ENCODE assay signal across 19 mouse cellular contexts in genomic region chr2:154187468-154187867, GRCm38 (mm10). TPM values are rescaled to one million over a fixed set of nuclear protein-coding genes. Genes with fewer than 3 reads are reported as not detected.
DNase-seq lines count a peak whose midpoint lies in the region; TF ChIP-seq lines count a peak whose summit lies in the region.
"Had no signal": no experiment of that assay in that cellular context is flagged by ENCODE, and none has a peak within 500 bp of the region (broad histone marks: within the 10 kb centered on the region; RNA-seq: fewer than 3 reads in every experiment).

No protein-coding gene starts in this region.

- no peaks in the 10 kb centered on the region for H3K79me2 ChIP-seq in CH12.LX (replicated peaks; ENCODE audit: control insufficient read depth, extremely low read depth, insufficient read depth, poor library complexity, severe bottlenecking)

- no peak for TF ChIP-seq EP300 in CH12.LX (IDR thresholded peaks at IDR 0.05; ENCODE audit: low read length)

- TF ChIP-seq RAD21 in CH12.LX (IDR thresholded peaks at IDR 0.05; ENCODE audit: low read depth, low read length), result no peak; the same call in 1 of the 2 replicates

- peaks cover 79% of the 10 kb centered on the region for H3K27me3 ChIP-seq in CH12.LX (replicated peaks)
- H3K27me3 ChIP-seq: hindbrain, embryonic 12.5 days; limb, embryonic 12.5 days; neural tube, embryonic 13.5 days; stomach, embryonic 15.5 days had no signal

- intact Hi-C loops in left cerebral cortex, adult 2 months (cut with DNase I), result no loop called here

- H3K4me3 ChIP-seq in left cerebral cortex, adult 2 months, result no peak overlapping the region
- no peak overlapping the region for H3K4me3 ChIP-seq in CH12.LX (replicated peaks in 1 of 3; ENCODE audit: low read depth in 2 of 3, low read length in 2 of 3, poor library complexity in 1 of 3)
- H3K4me3 ChIP-seq: hindbrain, embryonic 12.5 days; limb, embryonic 12.5 days; neural tube, embryonic 13.5 days; stomach, embryonic 15.5 days had no signal

- no peaks in the 10 kb centered on the region for H3K9me3 ChIP-seq in CH12.LX (replicated peaks; ENCODE audit: low read length)
- H3K9me3 ChIP-seq: hindbrain, embryonic 12.5 days; limb, embryonic 12.5 days; neural tube, embryonic 13.5 days; stomach, embryonic 15.5 days had no signal

- dilution Hi-C loops in CH12.LX (cut with MboI; ENCODE audit: extremely low pct_ligation_motif_present, extremely low pct_unique_long_range_greater_than_20kb, low sequenced_read_pairs), result no loop called here

- no peaks in the 10 kb centered on the region for H3K36me3 ChIP-seq in CH12.LX (replicated peaks in 1 of 2; ENCODE audit: control insufficient read depth in 1 of 2, insufficient read depth in 1 of 2, low read length in 1 of 2)
- H3K36me3 ChIP-seq: hindbrain, embryonic 12.5 days; limb, embryonic 12.5 days; neural tube, embryonic 13.5 days; stomach, embryonic 15.5 days had no signal

- in situ Hi-C loops in CH12.LX (cut with MboI; ENCODE audit: low pct_ligation_motif_present, low pct_unique_long_range_greater_than_20kb, low sequenced_read_pairs), result no loop called here

- TF ChIP-seq CTCF in left cerebral cortex, adult 2 months (IDR thresholded peaks at IDR 0.05), result peak; percentile 40
- TF ChIP-seq CTCF in CH12.LX (conservative IDR thresholded peaks at IDR 0.05 in 1 of 2, IDR thresholded peaks at IDR 0.05 in 1 of 2; ENCODE audit: low read depth in 2 of 2, low read length in 2 of 2), result peak; percentile 22 to 51; a peak in 2 of 4 replicates

- no peak overlapping the region for H3K4me2 ChIP-seq in CH12.LX (ENCODE audit: insufficient read depth, low read depth, poor library complexity, severe bottlenecking)
- H3K4me2 ChIP-seq: hindbrain, embryonic 12.5 days; limb, embryonic 12.5 days; neural tube, embryonic 13.5 days; stomach, embryonic 15.5 days had no signal

- no peak overlapping the region for H3K27ac ChIP-seq in left cerebral cortex, adult 2 months
- no peak overlapping the region for H3K27ac ChIP-seq in CH12.LX (ENCODE audit: insufficient read depth, low read depth)
- H3K27ac ChIP-seq: hindbrain, embryonic 12.5 days; limb, embryonic 12.5 days; neural tube, embryonic 13.5 days; stomach, embryonic 15.5 days had no signal

- no peaks in the 10 kb centered on the region for H3K4me1 ChIP-seq in CH12.LX (ENCODE audit: control insufficient read depth in 1 of 2, insufficient read depth in 2 of 2)
- H3K4me1 ChIP-seq: hindbrain, embryonic 12.5 days; limb, embryonic 12.5 days; stomach, embryonic 15.5 days had no signal

- no peak overlapping the region for H3K9ac ChIP-seq in CH12.LX (ENCODE audit: insufficient read depth, low read depth)
- H3K9ac ChIP-seq: hindbrain, embryonic 12.5 days; limb, embryonic 12.5 days; neural tube, embryonic 13.5 days; stomach, embryonic 15.5 days had no signal

- DNase-seq in embryo, embryonic 10 days (ENCODE audit: low spot score), result peak; percentile 32
- DNase-seq in embryo, embryonic 9.5 days (ENCODE audit: extremely low spot score), result no peak
- DNase-seq in left cerebral cortex, adult 2 months (ENCODE audit: extremely low spot score in 1 of 2, low spot score in 2 of 2), result no peak
- no peak for DNase-seq in left cerebral cortex, adult 9 months (ENCODE audit: low spot score in 2 of 2)
- no peak for DNase-seq in CH12.LX (ENCODE audit: extremely low read depth)
- DNase-seq in embryo, embryonic 11 days, result peak; percentile 31
- DNase-seq in cerebellum, adult 18-20 months, result no peak
- DNase-seq in layer of hippocampus, postnatal 36 days, result no peak
- DNase-seq: cerebellum, postnatal 25 days; gastrocnemius, postnatal 36 days; right cerebral cortex, postnatal 25 days had no signal

- TF ChIP-seq POLR2A in CH12.LX (IDR thresholded peaks at IDR 0.05; ENCODE audit: low read depth, low read length), result no peak

TF ChIP-seq in CH12.LX, 34 proteins besides CTCF, POLR2A, EP300 and RAD21:
- no peak for TF ChIP-seq MAFK (IDR thresholded peaks at IDR 0.05; ENCODE audit: insufficient replicate concordance, low read length)
- no peak for TF ChIP-seq E2F4 (IDR thresholded peaks at IDR 0.05; ENCODE audit: insufficient replicate concordance, low read depth, low read length)
- no peak for TF ChIP-seq RCOR1 (conservative IDR thresholded peaks at IDR 0.05; ENCODE audit: low read depth, low read length)
- no peak for TF ChIP-seq CHD2 (IDR thresholded peaks at IDR 0.05; ENCODE audit: low read length)
- TF ChIP-seq MAX (IDR thresholded peaks at IDR 0.05; ENCODE audit: low read length), result peak; percentile 76; the same call in 1 of the 2 replicates
- no peak for TF ChIP-seq NELFE (IDR thresholded peaks at IDR 0.05; ENCODE audit: low read depth, low read length)
- TF ChIP-seq JUN (IDR thresholded peaks at IDR 0.05; ENCODE audit: insufficient read depth, low read depth, low read length), result no peak
- TF ChIP-seq UBTF (IDR thresholded peaks at IDR 0.05; ENCODE audit: low read depth, low read length), result no peak
- TF ChIP-seq POLR2AphosphoS2 (IDR thresholded peaks at IDR 0.05; ENCODE audit: low read depth, low read length), result no peak
- no peak for TF ChIP-seq SIN3A (IDR thresholded peaks at IDR 0.05; ENCODE audit: low read length)
- peak; percentile 57; the same call in 1 of the 2 replicates for TF ChIP-seq USF1 (IDR thresholded peaks at IDR 0.05; ENCODE audit: low read depth, low read length)
- TF ChIP-seq MYC (IDR thresholded peaks at IDR 0.05; ENCODE audit: low read depth, low read length), result no peak
- TF ChIP-seq SMC3 (IDR thresholded peaks at IDR 0.05; ENCODE audit: low read depth, low read length), result peak; percentile 35
- TF ChIP-seq ELF1 (IDR thresholded peaks at IDR 0.05; ENCODE audit: low read depth, low read length), result no peak
- no peak for TF ChIP-seq ZNF384 (IDR thresholded peaks at IDR 0.05; ENCODE audit: low read depth, low read length)
- no peak for TF ChIP-seq MXI1 (IDR thresholded peaks at IDR 0.05; ENCODE audit: low read depth, low read length)
- TF ChIP-seq NRF1 (IDR thresholded peaks at IDR 0.05; ENCODE audit: low read depth, low read length), result no peak
- TF ChIP-seq USF2 (conservative IDR thresholded peaks at IDR 0.05; ENCODE audit: low read depth, low read length), result peak; percentile 57
- TF ChIP-seq ZMIZ1 (IDR thresholded peaks at IDR 0.05; ENCODE audit: low read depth, low read length), result no peak
- no peak for TF ChIP-seq PAX5 (IDR thresholded peaks at IDR 0.05; ENCODE audit: low read length)
- TF ChIP-seq CHD1 (IDR thresholded peaks at IDR 0.05; ENCODE audit: low read depth, low read length), result no peak
- no peak for TF ChIP-seq HCFC1 (IDR thresholded peaks at IDR 0.05; ENCODE audit: low read depth, low read length)
- no peak for TF ChIP-seq ZC3H11A (IDR thresholded peaks at IDR 0.05; ENCODE audit: low read depth, low read length)
- no peak for TF ChIP-seq KAT2A (IDR thresholded peaks at IDR 0.05; ENCODE audit: insufficient replicate concordance, low read length)
- TF ChIP-seq ETS1 (conservative IDR thresholded peaks at IDR 0.05; ENCODE audit: low read depth, low read length), result no peak
- no peak for TF ChIP-seq MEF2A (IDR thresholded peaks at IDR 0.05; ENCODE audit: borderline replicate concordance, low read depth, low read length)
- TF ChIP-seq GABPA (IDR thresholded peaks at IDR 0.05; ENCODE audit: insufficient replicate concordance, low read depth, low read length), result no peak
- no peak for TF ChIP-seq MAZ (IDR thresholded peaks at IDR 0.05; ENCODE audit: low read depth, low read length)
- no peak for TF ChIP-seq JUND (conservative IDR thresholded peaks at IDR 0.05; ENCODE audit: low read depth, low read length)
- TF ChIP-seq IRF4 (IDR thresholded peaks at IDR 0.05; ENCODE audit: low read depth, low read length), result no peak
- TF ChIP-seq TBP (conservative IDR thresholded peaks at IDR 0.05; ENCODE audit: low read depth, low read length), result no peak
- no peak for TF ChIP-seq TCF12 (IDR thresholded peaks at IDR 0.05; ENCODE audit: low read depth, low read length)
- TF ChIP-seq ZKSCAN1 (IDR thresholded peaks at IDR 0.05; ENCODE audit: borderline replicate concordance, low read depth, low read length), result no peak
- TF ChIP-seq BHLHE40 (IDR thresholded peaks at IDR 0.05; ENCODE audit: low read depth, low read length), result peak; percentile 92

RNA-seq across cellular contexts. Expression of gene Bpifb1, which starts 3.1 kb away (rescaled TPM):
- total RNA-seq in left cerebral cortex, adult 2 months (2021), result under 1 TPM in 1 of 2 experiments, not detected in 1; 0.50 TPM
- not detected in 2 replicates for total RNA-seq in CH12.LX (2012; rRNA removed)
- not detected in 2 replicates for total RNA-seq in CH12.LX (2014; rRNA removed)
- not detected in 2 replicates for polyA plus RNA-seq in CH12.LX (2012; ENCODE audit: insufficient read length, low read depth)
- total RNA-seq in layer of hippocampus, postnatal 36 days (2021), result under 1 TPM in 1 of 2 experiments, not detected in 1; 0.12 TPM
- total RNA-seq: gastrocnemius, postnatal 36 days had no signal
- polyA plus RNA-seq: activated CD4-positive, CD25-positive, alpha-beta regulatory T cell, adult 4 months; CD4-positive, CD25-positive, alpha-beta regulatory T cell, adult 4 months; forebrain, embryonic 11.5 days; hindbrain, embryonic 12.5 days; large intestine, adult 2 months; limb, embryonic 12.5 days; neural tube, embryonic 13.5 days had no signal

RNA-seq across cellular contexts. Expression of gene Bpifa5, which starts 25.1 kb away (rescaled TPM):
- not detected for total RNA-seq in left cerebral cortex, adult 2 months (2021)
- total RNA-seq in CH12.LX (2012; rRNA removed) (not detected in 2 replicates), CH12.LX (2014; rRNA removed) (not detected in 2 replicates)
- not detected in 2 replicates for polyA plus RNA-seq in CH12.LX (2012; ENCODE audit: insufficient read length, low read depth)
- not detected for total RNA-seq in layer of hippocampus, postnatal 36 days (2021)
- total RNA-seq: gastrocnemius, postnatal 36 days had no signal
- polyA plus RNA-seq: activated CD4-positive, CD25-positive, alpha-beta regulatory T cell, adult 4 months; CD4-positive, CD25-positive, alpha-beta regulatory T cell, adult 4 months; forebrain, embryonic 11.5 days; hindbrain, embryonic 12.5 days; large intestine, adult 2 months; limb, embryonic 12.5 days; neural tube, embryonic 13.5 days; stomach, embryonic 15.5 days had no signal

RNA-seq across cellular contexts. Expression of gene Bpifb5, which starts 36.1 kb away (rescaled TPM):
- total RNA-seq in left cerebral cortex, adult 2 months (2021), result not detected
- total RNA-seq in CH12.LX (2012; rRNA removed) (not detected in 2 replicates), CH12.LX (2014; rRNA removed) (not detected in 2 replicates)
- not detected in 2 replicates for polyA plus RNA-seq in CH12.LX (2012; ENCODE audit: insufficient read length, low read depth)
- not detected for total RNA-seq in layer of hippocampus, postnatal 36 days (2021)
- total RNA-seq: gastrocnemius, postnatal 36 days had no signal
- polyA plus RNA-seq: activated CD4-positive, CD25-positive, alpha-beta regulatory T cell, adult 4 months; CD4-positive, CD25-positive, alpha-beta regulatory T cell, adult 4 months; forebrain, embryonic 11.5 days; limb, embryonic 12.5 days; neural tube, embryonic 13.5 days had no signal

RNA-seq across cellular contexts. Expression of gene Bpifa1, which starts 44.8 kb away (rescaled TPM):
- not detected for total RNA-seq in left cerebral cortex, adult 2 months (2021)
- total RNA-seq in CH12.LX (2012; rRNA removed), result not detected in 2 replicates
- total RNA-seq in CH12.LX (2014; rRNA removed), result not detected in 2 replicates
- not detected in 2 replicates for polyA plus RNA-seq in CH12.LX (2012; ENCODE audit: insufficient read length, low read depth)
- total RNA-seq in layer of hippocampus, postnatal 36 days (2021), result not detected
- total RNA-seq: gastrocnemius, postnatal 36 days had no signal
- polyA plus RNA-seq: activated CD4-positive, CD25-positive, alpha-beta regulatory T cell, adult 4 months; CD4-positive, CD25-positive, alpha-beta regulatory T cell, adult 4 months; forebrain, embryonic 11.5 days; hindbrain, embryonic 12.5 days; large intestine, adult 2 months; limb, embryonic 12.5 days; neural tube, embryonic 13.5 days; stomach, embryonic 15.5 days had no signal

RNA-seq across cellular contexts. Expression of gene Bpifa3, which starts 57.3 kb away (rescaled TPM):
- total RNA-seq in left cerebral cortex, adult 2 months (2021), result not detected
- total RNA-seq in CH12.LX (2012; rRNA removed) (not detected in 2 replicates), CH12.LX (2014; rRNA removed) (not detected in 2 replicates)
- not detected in 2 replicates for polyA plus RNA-seq in CH12.LX (2012; ENCODE audit: insufficient read length, low read depth)
- total RNA-seq in layer of hippocampus, postnatal 36 days (2021), result not detected
- total RNA-seq: gastrocnemius, postnatal 36 days had no signal
- polyA plus RNA-seq: activated CD4-positive, CD25-positive, alpha-beta regulatory T cell, adult 4 months; CD4-positive, CD25-positive, alpha-beta regulatory T cell, adult 4 months; forebrain, embryonic 11.5 days; hindbrain, embryonic 12.5 days; large intestine, adult 2 months; limb, embryonic 12.5 days; neural tube, embryonic 13.5 days; stomach, embryonic 15.5 days had no signal

Comparison
In these comparisons a context has a peak if more than half of its experiments do, and no peak if none do; other contexts are left out.
1. DNase-seq: peak in embryo, embryonic 10 days (single experiment) and embryo, embryonic 11 days (single experiment); none in embryo, embryonic 9.5 days (single experiment), left cerebral cortex, adult 2 months (0 of 2), left cerebral cortex, adult 9 months (0 of 2), CH12.LX (single experiment), cerebellum, adult 18-20 months (0 of 2) and layer of hippocampus, postnatal 36 days (0 of 2).